Mouse (Mus musculus) cortical plate, adult 2 months (tissue): ENCODE data around the gene Xpo4.

Source experiments
- CTCF ChIP-seq: fragments of 200-500 bp; IDR thresholded peaks from 2 replicates; pipeline ENCODE4 v1.5.1; 2011; ENCODE audit warnings: mild to moderate bottlenecking, control low read depth, low read length; ENCODE audit not compliant: insufficient read depth; ENCODE audit errors: extremely low read depth
- POLR2A ChIP-seq: fragments of 200-500 bp; IDR thresholded peaks from 2 replicates; pipeline ENCODE4 v1.6.1; 2011; ENCODE audit warnings: mild to moderate bottlenecking, low read length, control low read depth; ENCODE audit not compliant: insufficient read depth; ENCODE audit errors: extremely low read depth

- TF ChIP-seq POLR2A = no peak
- no peak for TF ChIP-seq CTCF
Observed at GRCm38 (mm10) chr14:57615828-57616227, 49.4 kb downstream of the Xpo4 start.
